Mouse (Mus musculus) embryo, embryonic 11 days (tissue): Measurements from ENCODE around the gene Stkld1.

Experiments used
- DNase-seq: peaks from one replicate; pipeline ENCODE4 v3.0.0-alpha.2; 2015

Gene Stkld1

DNA sequence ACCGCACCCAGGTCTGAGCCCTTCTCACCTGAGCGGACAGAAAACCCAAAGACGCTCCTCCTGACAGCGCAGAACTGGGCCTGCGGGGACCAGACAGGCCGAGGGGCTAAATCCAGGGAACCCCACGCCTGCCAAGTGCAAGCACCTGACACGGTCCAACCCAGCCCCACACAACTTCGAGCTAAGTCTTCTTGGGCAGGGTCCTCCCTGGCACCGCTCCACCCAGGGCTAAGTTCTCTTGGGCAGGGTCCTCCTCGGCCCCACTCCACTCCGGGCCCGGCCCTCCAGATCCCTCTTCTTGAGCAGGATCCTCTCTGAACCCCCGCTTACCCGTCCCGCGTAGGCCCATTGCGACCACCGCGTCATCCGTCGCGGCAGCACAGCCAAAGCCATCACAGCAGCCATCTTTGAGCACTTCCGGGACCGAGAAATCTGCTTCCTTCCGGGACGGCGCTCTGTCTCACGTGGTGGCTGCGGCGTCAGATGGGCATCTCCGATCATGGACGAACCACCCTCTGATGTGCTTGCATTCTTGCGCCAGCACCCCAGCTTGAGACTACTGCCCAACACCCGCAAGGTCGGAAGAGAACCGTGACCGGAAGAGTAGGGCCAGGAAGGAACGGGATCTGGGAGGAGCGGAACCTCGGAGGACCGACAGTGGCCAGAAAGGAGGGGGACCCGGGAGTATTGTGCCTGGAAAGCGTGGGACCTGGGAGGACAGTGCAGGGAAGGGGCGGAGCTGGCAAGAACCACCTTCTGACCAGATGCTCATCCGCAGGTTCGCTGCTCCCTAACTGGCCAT, 17.7 kb upstream of the Stkld1 start, which contains the start of the genes Surf2 and Surf1:
Gene Surf2, plus strand, starts transcription at position 441 of the 802 bp plus-strand sequence.
Gene Surf1, minus strand, starts transcription at position 604 of the 802 bp plus-strand sequence.
- peak; percentile 89 for DNase-seq

- no peak for DNase-seq
These were observed 17.1 kb upstream of the Stkld1 start for GRCm38 (mm10) chr2:26916738-26917137.

DNA sequence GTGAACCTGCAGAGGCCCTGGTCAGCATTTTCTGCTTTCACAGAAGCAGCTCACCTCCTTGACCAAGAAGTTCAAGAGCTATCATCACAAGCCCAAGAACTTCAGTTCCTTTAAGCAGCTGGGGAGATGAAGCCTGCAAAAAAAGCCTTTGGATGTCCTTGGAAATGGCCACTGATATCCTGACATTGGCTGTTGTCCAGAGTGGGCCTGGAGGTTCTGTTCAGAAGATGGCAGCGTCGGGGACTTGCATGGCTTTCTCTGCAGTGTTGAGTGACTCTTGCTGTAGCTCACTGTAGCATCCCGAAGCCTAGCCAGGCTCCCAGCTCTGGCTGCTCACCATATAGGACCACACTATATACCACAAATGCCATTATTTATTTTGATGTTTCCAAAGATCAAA, 14.2 kb upstream of the Stkld1 start:
- no peak for DNase-seq

GRCm38 (mm10) chr2:26920190-26920855, 13.5 kb upstream of the Stkld1 start:
- no peak for DNase-seq

- DNase-seq: no peak
These were observed 12.1 kb upstream of the Stkld1 start for GRCm38 (mm10) chr2:26921784-26922183.

DNA sequence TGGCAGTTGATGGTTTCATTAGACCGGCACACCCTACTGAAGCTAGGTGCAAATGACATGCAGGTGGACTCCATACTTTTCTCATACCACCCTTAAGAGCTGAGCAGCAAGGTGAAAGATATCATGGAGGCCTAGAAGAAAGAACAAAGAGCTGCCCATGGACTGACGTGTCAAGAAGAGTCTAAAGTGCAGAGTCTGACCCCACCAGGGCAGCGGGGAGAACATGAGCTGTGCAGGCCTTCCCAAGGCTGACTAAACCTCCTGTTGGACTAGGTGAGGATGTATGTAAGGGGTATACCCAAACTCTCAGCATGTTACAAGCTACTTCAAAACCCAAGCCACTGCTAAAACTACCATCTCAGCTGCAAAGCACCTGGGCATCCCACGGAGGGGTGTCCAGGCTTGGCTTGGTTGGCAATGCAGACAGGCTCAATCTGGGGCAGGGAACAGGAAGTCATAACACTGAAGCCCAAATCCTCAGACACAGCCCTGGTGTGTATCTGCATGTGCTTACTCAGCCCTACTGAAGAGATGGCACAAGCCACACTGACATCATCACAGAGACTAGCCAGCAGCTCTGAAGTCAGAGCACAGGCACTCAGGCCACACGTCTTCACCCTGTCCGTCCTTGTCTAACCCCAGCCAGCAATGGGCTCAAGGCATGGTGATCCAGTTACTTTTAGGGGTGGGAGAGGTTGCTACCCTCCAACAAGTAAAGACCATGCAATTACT, 5.9 kb upstream of the Stkld1 start:
- DNase-seq: no peak

DNA sequence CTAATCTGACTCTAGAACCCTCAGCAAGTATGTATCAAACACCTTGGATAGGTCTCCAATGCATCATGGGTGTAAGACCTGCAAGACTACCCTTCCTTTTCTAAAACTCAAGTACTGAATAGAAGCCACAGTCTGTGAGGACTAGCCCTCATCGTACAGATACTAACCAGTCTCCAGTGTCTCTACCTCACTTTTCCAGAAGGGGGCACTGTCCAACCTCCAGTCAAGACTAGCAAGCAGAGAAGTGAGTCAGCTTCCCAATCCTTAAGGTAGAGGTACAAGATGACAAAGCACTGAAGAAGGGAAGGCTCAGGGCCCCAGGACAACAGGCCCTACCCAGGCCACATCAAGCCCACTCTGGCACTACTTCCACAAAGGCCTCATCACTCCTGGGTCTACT, 3.5 kb upstream of the Stkld1 start:
- DNase-seq: peak; percentile 66

GRCm38 (mm10) chr2:26932473-26933303, 1.2 kb upstream of the Stkld1 start:
- no peak for DNase-seq

- no peak for DNase-seq
These were observed 1.4 kb downstream of the Stkld1 start for GRCm38 (mm10) chr2:26935286-26935685.

GRCm38 (mm10) chr2:26936425-26936824, 2.6 kb downstream of the Stkld1 start:
- no peak for DNase-seq

GRCm38 (mm10) chr2:26941539-26941938, 7.7 kb downstream of the Stkld1 start:
- no peak for DNase-seq

GRCm38 (mm10) chr2:26943253-26943652, 9.4 kb downstream of the Stkld1 start:
- DNase-seq: no peak

GRCm38 (mm10) chr2:26950411-26950810, 16.6 kb downstream of the Stkld1 start:
- no peak for DNase-seq

- DNase-seq: no peak
These were observed 17.6 kb downstream of the Stkld1 start for GRCm38 (mm10) chr2:26951346-26951905.

DNA sequence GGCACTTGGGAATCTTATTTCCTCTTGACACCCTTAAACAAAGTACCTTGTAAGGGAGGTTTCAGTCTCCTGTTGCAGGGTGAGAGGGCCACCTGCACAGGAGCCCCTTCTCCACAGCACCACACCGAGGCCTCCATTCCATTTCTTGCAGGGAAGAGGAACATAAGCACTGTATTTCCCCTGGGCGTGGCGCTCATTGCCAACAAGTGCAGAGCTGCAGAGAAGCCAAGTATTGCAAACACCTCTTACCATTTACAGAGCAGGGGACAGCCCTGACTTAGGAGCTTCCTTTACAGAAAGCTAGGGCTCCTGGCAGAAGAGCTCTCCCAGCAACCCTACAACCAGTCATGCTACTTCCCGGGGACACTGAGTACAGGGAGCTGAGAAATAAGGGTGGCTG, 18.3 kb downstream of the Stkld1 start:
- DNase-seq: no peak

DNA sequence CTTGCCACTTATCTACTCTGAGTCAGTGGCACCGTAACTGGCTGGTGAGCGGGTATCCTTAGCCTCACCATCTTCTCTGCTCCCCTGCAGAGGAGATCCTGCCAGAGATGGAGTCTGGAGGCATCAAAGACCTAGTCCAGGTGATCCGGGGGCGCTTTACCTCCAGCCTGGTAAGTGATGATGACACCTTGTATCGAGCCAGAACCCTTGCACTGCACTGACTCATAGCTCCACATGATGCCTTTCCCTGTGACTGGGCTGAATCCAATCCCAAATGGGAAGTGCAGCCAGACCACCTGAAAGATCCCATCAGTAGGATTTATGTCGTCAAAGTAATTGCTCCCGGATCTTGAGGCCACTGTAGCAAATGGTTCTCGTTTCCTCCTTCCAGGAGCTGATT, 19.0 kb downstream of the Stkld1 start:
- no peak for DNase-seq

DNA sequence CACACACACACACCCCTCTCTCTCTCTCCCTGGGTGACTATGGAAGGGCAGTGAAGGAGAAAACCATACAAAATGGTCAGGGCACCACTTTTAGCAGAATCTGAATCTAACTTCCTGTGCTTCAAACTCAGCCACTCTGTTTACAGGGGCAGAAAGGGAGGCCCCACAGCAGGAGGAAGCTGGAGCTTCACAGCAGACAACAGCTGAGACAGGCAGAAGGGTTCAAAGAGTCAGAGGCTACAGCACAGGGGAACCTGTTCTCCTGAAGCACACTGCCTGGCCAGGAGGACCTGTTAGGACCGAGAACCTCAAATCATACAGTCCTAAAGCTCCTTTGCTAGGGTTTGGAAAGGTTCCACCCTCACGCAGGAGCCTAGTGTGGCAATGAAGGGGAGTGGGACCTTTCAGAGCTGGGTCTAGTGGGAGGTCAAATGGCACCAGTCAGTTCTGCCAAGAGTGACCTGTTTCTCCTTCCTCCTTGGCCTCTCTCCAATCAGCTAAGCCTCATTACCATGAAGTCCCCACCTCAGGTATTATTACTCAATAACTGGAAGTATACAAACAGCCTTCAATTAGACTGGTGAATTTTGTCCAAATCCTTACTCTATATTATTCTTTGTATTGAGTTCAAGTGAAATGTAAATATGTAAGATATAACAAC, 21.0 kb downstream of the Stkld1 start:
- no peak for DNase-seq

GRCm38 (mm10) chr2:26956811-26957487, 23.1 kb downstream of the Stkld1 start:
- DNase-seq: no peak

- no peak for DNase-seq
These were observed 23.6 kb downstream of the Stkld1 start for GRCm38 (mm10) chr2:26957488-26957859.

DNA sequence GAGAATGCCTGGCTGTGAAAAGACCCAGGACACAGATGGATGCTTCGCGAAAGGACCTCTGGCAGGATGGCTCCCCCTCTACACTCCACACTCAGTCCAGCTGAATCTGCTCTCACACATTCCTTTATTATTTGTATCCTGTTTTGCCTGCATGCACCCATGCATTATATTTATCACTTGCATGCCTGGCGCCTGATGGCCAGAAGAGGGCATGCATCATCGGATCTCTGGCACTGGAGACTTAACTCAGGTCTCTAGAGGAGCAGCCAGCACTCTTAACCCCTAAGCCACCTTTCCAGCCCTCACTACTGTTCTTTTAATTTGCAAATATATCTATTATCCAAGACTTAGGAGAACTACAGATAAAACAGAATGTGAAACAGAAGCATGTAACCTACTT, 26.9 kb downstream of the Stkld1 start:
- DNase-seq: peak; percentile 13
